Mouse (Mus musculus) bone marrow macrophage, adult 2 months (primary cell): ENCODE data around the gene Ap2s1. TPM values are rescaled to one million over a fixed set of nuclear protein-coding genes. Genes with fewer than 3 reads are reported as not detected.
"Not testable (repeated sequence)": the region's sequence is repeated elsewhere in the genome, so short reads cannot be mapped to it uniquely, and the experiment has no call there.

Source experiments
- H3K27ac ChIP-seq: 2 replicates; pipeline ENCODE4 v1.5.1; 2012; ENCODE audit warnings: low read depth, low read length; ENCODE audit not compliant: insufficient read depth
- H3K4me1 ChIP-seq: 2 replicates; pipeline ENCODE4 v1.6.1; 2012; ENCODE audit warnings: low read length; ENCODE audit not compliant: control insufficient read depth, insufficient read depth
- H3K4me3 ChIP-seq: 2 replicates; pipeline ENCODE4 v1.5.1; 2012; ENCODE audit warnings: mild to moderate bottlenecking, low read length, moderate library complexity; ENCODE audit not compliant: insufficient read depth
- CTCF ChIP-seq: IDR thresholded peaks from 2 replicates; pipeline ENCODE4 v1.5.1; 2012; ENCODE audit warnings: low read depth, mild to moderate bottlenecking, low read length, moderate library complexity
- POLR2A ChIP-seq: IDR thresholded peaks from 2 replicates; pipeline ENCODE4 v1.6.1; 2012; ENCODE audit warnings: mild to moderate bottlenecking, low read depth, low read length, borderline replicate concordance
- polyA plus RNA-seq: library from polyadenylated mRNA; stranded (reverse); fragments of >200 nt; gene quantifications from 2 replicates; pipeline ENCODE4 v1.2.4, GENCODE M21; 2012; ENCODE audit not compliant: missing spikeins, insufficient read depth, insufficient read length

Ap2s1 gene
- polyA plus RNA-seq, 1 experiment: 287 TPM

- Histone ChIP-seq H3K4me1 (no peaks in the 10 kb centered on the region), H3K4me3 (no peak within 1 kb of the TSS)
- no peak for TF ChIP-seq CTCF
- TF ChIP-seq POLR2A: no peak
Measured at GRCm38 (mm10) chr7:16721629-16722028, 16.6 kb upstream of the Ap2s1 start, which contains the start of gene Ceacam9. Gene Ceacam9, plus strand, starts transcription at chr7:16721929.

GRCm38 (mm10) chr7:16722490-16722889 lies 15.7 kb upstream of the Ap2s1 start:
- not testable (repeated sequence) for H3K27ac ChIP-seq, H3K4me1 ChIP-seq, H3K4me3 ChIP-seq

More at GRCm38 (mm10) chr7:16721629-16722028, 16.6 kb upstream of the Ap2s1 start, which contains the start of gene Ceacam9:
- H3K27ac ChIP-seq: no peak within 1 kb of the TSS

- Histone ChIP-seq H3K27ac (no peak overlapping the region), H3K4me1 (peaks cover 12% of the 10 kb centered on the region), H3K4me3 (peak overlapping the region; percentile 22)
- peak; percentile 65 for TF ChIP-seq CTCF
- no peak for TF ChIP-seq POLR2A
Measured at GRCm38 (mm10) chr7:16728596-16729348, 9.4 kb upstream of the Ap2s1 start.

- Histone ChIP-seq H3K4me3 (peak overlapping the region; percentile 22), H3K27ac (0 out of 2 replicates have a peak overlapping the region, but pooled peaks have one; percentile 11), H3K4me1 (peaks cover 12% of the 10 kb centered on the region)
Measured at GRCm38 (mm10) chr7:16729563-16729962, 8.6 kb upstream of the Ap2s1 start.

GRCm38 (mm10) chr7:16730791-16731190 lies 7.4 kb upstream of the Ap2s1 start:
- H3K27ac ChIP-seq: no peak overlapping the region
- H3K4me3 ChIP-seq: no peak overlapping the region
- no peak for TF ChIP-seq POLR2A
- H3K4me1 ChIP-seq: peaks cover 12% of the 10 kb centered on the region

- Histone ChIP-seq H3K4me1 (peaks cover 12% of the 10 kb centered on the region), H3K27ac (no peak overlapping the region), H3K4me3 (no peak overlapping the region)
- TF ChIP-seq POLR2A: no peak
- TF ChIP-seq CTCF: no peak
Measured at GRCm38 (mm10) chr7:16731893-16732422, 6.3 kb upstream of the Ap2s1 start.

GRCm38 (mm10) chr7:16737606-16738072 lies 571 bp upstream of the Ap2s1 start:
- Histone ChIP-seq H3K27ac (no peak overlapping the region), H3K4me3 (peak overlapping the region; percentile 27; the same call in 1 of the 2 replicates), H3K4me1 (peaks cover 14% of the 10 kb centered on the region)
- TF ChIP-seq CTCF (no peak), POLR2A (no peak)

GRCm38 (mm10) chr7:16739056-16739604 lies 920 bp downstream of the Ap2s1 start:
- TF ChIP-seq POLR2A: no peak
- no peak for TF ChIP-seq CTCF
- peak overlapping the region; percentile 72 for H3K27ac ChIP-seq
- peaks cover 14% of the 10 kb centered on the region for H3K4me1 ChIP-seq
- peak overlapping the region; percentile 92 for H3K4me3 ChIP-seq

- TF ChIP-seq CTCF (no peak), POLR2A (no peak)
- no peak overlapping the region for H3K4me3 ChIP-seq
- no peak overlapping the region for H3K27ac ChIP-seq
- peaks cover 4% of the 10 kb centered on the region for H3K4me1 ChIP-seq
Measured at GRCm38 (mm10) chr7:16745373-16745772, 7.2 kb downstream of the Ap2s1 start.

- Histone ChIP-seq H3K27ac (no peak overlapping the region), H3K4me1 (no peaks in the 10 kb centered on the region), H3K4me3 (no peak overlapping the region)
- TF ChIP-seq POLR2A: no peak
- peak; percentile 45; the same call in 1 of the 2 replicates for TF ChIP-seq CTCF
Measured at GRCm38 (mm10) chr7:16746093-16746492, 7.9 kb downstream of the Ap2s1 start.
